Comparison of ENCODE assay signal across 20 mouse cellular contexts in genomic region chr7:36476851-36477644, GRCm38 (mm10).
A peak's percentile ranks its signal among the peaks of the same experiment; 100 is the strongest.
DNase-seq lines count a peak whose midpoint lies in the region; ATAC-seq and TF ChIP-seq lines count a peak whose summit lies in the region.
"Had no signal": no experiment of that assay in that cellular context is flagged by ENCODE, and none has a peak within 500 bp of the region (broad histone marks: within the 10 kb centered on the region; RNA-seq: fewer than 3 reads in every experiment).

No protein-coding gene starts in this region.

- DNase-seq in midbrain, embryonic 11.5 days (ENCODE audit: low spot score, missing footprints): no peak
- peak; percentile 21 for DNase-seq in forebrain, embryonic 10.5 days (ENCODE audit: extremely low spot score, low spot score)
- DNase-seq in left cerebral cortex, adult 11 months (ENCODE audit: low spot score): no peak
- no peak for DNase-seq in gastrocnemius, adult 8-10 months (ENCODE audit: low spot score in 2 of 2)
- DNase-seq: adrenal gland, adult 2 months; heart, postnatal 36 days; kidney, adult 18-20 months; layer of hippocampus, adult 9-11 months; liver; spleen, adult 18-20 months; thymus, postnatal 4 days had no signal

- no peaks in the 10 kb centered on the region for H3K27me3 ChIP-seq in midbrain, embryonic 13.5 days
- H3K27me3 ChIP-seq in midbrain, embryonic 11.5 days (ENCODE audit: control insufficient read depth, insufficient read depth, low read length): no peaks in the 10 kb centered on the region
- H3K27me3 ChIP-seq in forebrain, embryonic 10.5 days (ENCODE audit: poor library complexity, severe bottlenecking): peaks cover 30% of the 10 kb centered on the region
- H3K27me3 ChIP-seq in forebrain, embryonic 16.5 days (replicated peaks; ENCODE audit: control insufficient read depth, insufficient read depth, low read length): no peaks in the 10 kb centered on the region; the same call in 1 of the 2 replicates
- H3K27me3 ChIP-seq: CH12.LX; lung, embryonic 15.5 days; megakaryocyte, embryonic 14.5 days had no signal

- no peak overlapping the region for H3K4me3 ChIP-seq in midbrain, embryonic 13.5 days (replicated peaks)
- H3K4me3 ChIP-seq in midbrain, embryonic 11.5 days (ENCODE audit: low read depth, low read length): no peak overlapping the region
- H3K4me3 ChIP-seq in forebrain, embryonic 10.5 days: no peak overlapping the region
- peak overlapping the region; percentile 39 for H3K4me3 ChIP-seq in forebrain, embryonic 16.5 days (replicated peaks; ENCODE audit: low read length)
- H3K4me3 ChIP-seq in olfactory bulb, adult 2 months (ENCODE audit: insufficient read depth, low read depth, low read length): peak overlapping the region; percentile 24
- H3K4me3 ChIP-seq: heart, embryonic 10.5 days; lung, embryonic 15.5 days; megakaryocyte, embryonic 14.5 days had no signal

- no peaks in the 10 kb centered on the region; the same call in 1 of the 2 replicates for H3K4me1 ChIP-seq in midbrain, embryonic 13.5 days (replicated peaks)
- no peaks in the 10 kb centered on the region for H3K4me1 ChIP-seq in midbrain, embryonic 11.5 days (ENCODE audit: control insufficient read depth, insufficient read depth, low read length)
- peaks cover 17% of the 10 kb centered on the region for H3K4me1 ChIP-seq in forebrain, embryonic 10.5 days
- peaks cover 19% of the 10 kb centered on the region for H3K4me1 ChIP-seq in forebrain, embryonic 16.5 days (replicated peaks; ENCODE audit: control insufficient read depth, insufficient read depth, low read length)
- H3K4me1 ChIP-seq in olfactory bulb, adult 2 months (ENCODE audit: control insufficient read depth, insufficient read depth, low read length): peaks cover 14% of the 10 kb centered on the region
- H3K4me1 ChIP-seq: heart, embryonic 10.5 days; lung, embryonic 15.5 days; megakaryocyte, embryonic 14.5 days had no signal

- TF ChIP-seq POLR2A in olfactory bulb, adult 2 months (IDR thresholded peaks at IDR 0.05; ENCODE audit: insufficient read depth, low read depth, low read length): no peak

- no peaks in the 10 kb centered on the region for H3K36me3 ChIP-seq in midbrain, embryonic 13.5 days
- no peaks in the 10 kb centered on the region for H3K36me3 ChIP-seq in midbrain, embryonic 11.5 days (ENCODE audit: control insufficient read depth, insufficient read depth, low read length)
- no peaks in the 10 kb centered on the region for H3K36me3 ChIP-seq in forebrain, embryonic 10.5 days (replicated peaks)
- no peaks in the 10 kb centered on the region for H3K36me3 ChIP-seq in forebrain, embryonic 16.5 days (ENCODE audit: control insufficient read depth, insufficient read depth)
- H3K36me3 ChIP-seq: heart, embryonic 10.5 days; lung, embryonic 15.5 days had no signal

- H3K9me3 ChIP-seq in midbrain, embryonic 13.5 days: no peaks in the 10 kb centered on the region
- no peaks in the 10 kb centered on the region for H3K9me3 ChIP-seq in midbrain, embryonic 11.5 days (ENCODE audit: control insufficient read depth, low read length)
- H3K9me3 ChIP-seq in forebrain, embryonic 10.5 days: no peaks in the 10 kb centered on the region
- H3K9me3 ChIP-seq in forebrain, embryonic 16.5 days (ENCODE audit: control insufficient read depth, low read length): no peaks in the 10 kb centered on the region
- H3K9me3 ChIP-seq: heart, embryonic 10.5 days; lung, embryonic 15.5 days had no signal

- peak overlapping the region; percentile 13; the same call in 1 of the 2 replicates for H3K4me2 ChIP-seq in midbrain, embryonic 13.5 days (replicated peaks)
- no peak overlapping the region for H3K4me2 ChIP-seq in midbrain, embryonic 11.5 days
- peak overlapping the region; percentile 57 for H3K4me2 ChIP-seq in forebrain, embryonic 16.5 days (ENCODE audit: low read length)
- H3K4me2 ChIP-seq: lung, embryonic 15.5 days had no signal

- no peak for TF ChIP-seq CTCF in olfactory bulb, adult 2 months (IDR thresholded peaks at IDR 0.05; ENCODE audit: insufficient read depth, low read depth, low read length)

- H3K9ac ChIP-seq in midbrain, embryonic 13.5 days (replicated peaks): no peak overlapping the region
- H3K9ac ChIP-seq in midbrain, embryonic 11.5 days (ENCODE audit: low read length): no peak overlapping the region
- peak overlapping the region; percentile 47 for H3K9ac ChIP-seq in forebrain, embryonic 16.5 days (replicated peaks; ENCODE audit: low read depth, low read length)
- H3K9ac ChIP-seq: lung, embryonic 15.5 days had no signal

- 65% methylated on average over 22 of the region's 22 CpGs for WGBS in midbrain, embryonic 13.5 days
- 83% methylated on average over 22 of the region's 22 CpGs for WGBS in midbrain, embryonic 11.5 days
- 67% methylated on average over 22 of the region's 22 CpGs for WGBS in forebrain, embryonic 10.5 days
- 10% methylated on average over 22 of the region's 22 CpGs for WGBS in forebrain, embryonic 16.5 days
- 25% methylated on average over 22 of the region's 22 CpGs for WGBS in olfactory bulb, adult 2 months

- peak; percentile 71; the same call in 1 of the 2 replicates for ATAC-seq in midbrain, embryonic 13.5 days
- ATAC-seq in midbrain, embryonic 11.5 days (ENCODE audit: low FRiP score): no peak
- ATAC-seq in forebrain, embryonic 16.5 days: peak; percentile 87
- ATAC-seq: Patski had no signal

- H3K27ac ChIP-seq in midbrain, embryonic 13.5 days: no peak overlapping the region
- H3K27ac ChIP-seq in midbrain, embryonic 11.5 days (ENCODE audit: low read depth, low read length): no peak overlapping the region
- no peak overlapping the region for H3K27ac ChIP-seq in forebrain, embryonic 10.5 days
- H3K27ac ChIP-seq in forebrain, embryonic 16.5 days (ENCODE audit: low read length): peak overlapping the region; percentile 52
- no peak overlapping the region for H3K27ac ChIP-seq in olfactory bulb, adult 2 months (ENCODE audit: insufficient read depth, low read depth, low read length)
- H3K27ac ChIP-seq: heart, embryonic 10.5 days; lung, embryonic 15.5 days; stomach, postnatal 0 days had no signal

Comparison
In these comparisons a context has a peak if more than half of its experiments do, and no peak if none do; other contexts are left out.
1. H3K4me3 ChIP-seq: peak in forebrain, embryonic 16.5 days (single experiment) and olfactory bulb, adult 2 months (single experiment); none in midbrain, embryonic 13.5 days (single experiment), midbrain, embryonic 11.5 days (single experiment) and forebrain, embryonic 10.5 days (single experiment).